Mouse (Mus musculus) liver, embryonic 14.5 days (tissue): ENCODE measurements around the gene Plekhm1.

Experiments used
- CTCF ChIP-seq: IDR thresholded peaks from 2 replicates; pipeline ENCODE4 v1.5.1; 2016; ENCODE audit warnings: antibody characterized with exemption, low read depth, control low read depth
- EP300 ChIP-seq: IDR thresholded peaks from 2 replicates; pipeline ENCODE4 v1.6.1; 2016; ENCODE audit warnings: antibody characterized with exemption, low read depth

DNA sequence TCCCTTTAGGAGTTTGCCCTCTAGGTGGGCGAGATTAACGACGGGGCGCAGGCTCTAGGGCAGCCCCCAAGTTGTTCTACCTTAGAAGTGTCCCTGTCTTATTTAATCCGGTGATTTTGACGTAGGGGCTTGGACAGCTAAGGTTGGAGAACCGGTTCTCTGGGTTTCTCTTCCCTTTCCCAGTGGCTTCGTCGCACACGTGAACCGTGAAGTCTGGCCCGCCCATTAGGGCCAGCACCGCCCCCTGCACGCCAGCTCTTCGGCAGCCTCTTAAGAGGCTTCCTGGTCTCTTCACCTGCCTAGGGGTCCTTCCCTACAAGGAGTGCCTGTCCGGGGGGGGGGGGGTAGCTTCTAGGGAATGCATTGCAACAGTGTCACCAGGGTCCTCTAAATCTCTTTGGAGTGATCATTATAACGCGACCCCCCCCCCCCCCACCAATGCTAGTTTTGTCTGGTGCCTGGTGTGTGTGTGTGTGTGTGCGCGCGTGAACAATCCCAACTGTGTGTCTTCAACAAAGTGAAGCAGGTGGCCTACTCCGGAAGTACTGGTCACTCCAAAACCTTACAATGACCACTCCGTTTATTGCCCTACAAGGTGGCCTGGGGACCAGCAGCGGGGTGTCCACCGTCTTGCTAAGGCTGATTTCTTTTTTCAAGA is 51.0 kb downstream of the Plekhm1 start:
- TF ChIP-seq CTCF, result no peak
- TF ChIP-seq EP300, result no peak
